Mouse (Mus musculus): ENCODE results near the gene Spert.

DNA sequence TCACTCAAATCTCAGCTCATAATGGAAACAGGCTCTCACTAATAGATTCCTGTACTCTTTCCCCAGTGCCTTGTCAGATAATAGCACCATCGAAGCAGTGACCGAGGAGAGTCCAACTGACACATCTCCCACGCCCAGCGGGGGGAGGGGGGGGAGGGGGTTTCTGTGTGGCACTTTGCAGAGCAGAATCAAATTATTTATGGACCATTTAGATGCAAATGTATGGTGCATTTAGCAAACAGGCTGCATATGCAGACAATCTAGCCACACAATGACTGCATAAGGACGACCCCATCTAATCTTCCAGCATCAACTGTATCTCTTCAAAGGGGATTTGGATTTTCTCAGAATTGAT, 51.9 kb downstream of the Spert start:
- TF ChIP-seq EP300 (IDR thresholded peaks at IDR 0.05; ENCODE audit: low read depth): no peak
- TF ChIP-seq CTCF (IDR thresholded peaks at IDR 0.05; ENCODE audit: low read depth): no peak

All from liver, embryonic 14.5 days (tissue).